Mouse (Mus musculus): ENCODE results near the gene Ubxn2a. TPM values are rescaled to one million over a fixed set of nuclear protein-coding genes. Genes with fewer than 3 reads are reported as not detected.
A peak's percentile ranks its signal among the peaks of the same experiment; 100 is the strongest.
"Not testable (repeated sequence)": the region's sequence is repeated elsewhere in the genome, so short reads cannot be mapped to it uniquely, and the experiment has no call there.

The Ubxn2a gene
- polyA plus RNA-seq, 1 experiment from 2014 or later: 25.8 TPM

DNA sequence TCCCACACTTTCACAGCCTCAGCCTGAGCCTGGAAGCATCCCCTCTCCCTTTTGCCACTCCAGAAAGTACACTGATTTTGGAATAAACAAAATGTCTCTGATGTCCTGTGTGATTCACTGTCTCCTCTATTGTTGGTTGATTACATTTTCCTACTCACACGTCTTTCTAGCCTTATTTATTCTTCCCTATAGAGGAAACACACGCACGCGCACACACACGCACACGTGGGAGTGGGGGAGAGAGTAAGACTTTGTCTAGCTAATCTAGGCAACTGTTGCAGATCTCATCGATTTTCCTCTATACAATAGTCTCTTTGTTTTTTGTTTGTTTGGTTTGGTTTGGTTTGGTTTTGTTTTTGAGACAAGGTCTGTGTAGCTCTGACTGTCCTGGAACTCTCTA is 886 bp upstream of the Ubxn2a start:
- ATAC-seq (ENCODE audit: low FRiP score, low read depth): no peak
- H3K9me3 ChIP-seq: no peaks in the 10 kb centered on the region
- H3K27me3 ChIP-seq: no peaks in the 10 kb centered on the region
- H3K27ac ChIP-seq (replicated peaks): no peak overlapping the region
- H3K4me1 ChIP-seq: 0 out of 2 replicates have a peak, but pooled peaks cover 3% of the 10 kb centered on the region
- no peak overlapping the region for H3K4me2 ChIP-seq (replicated peaks)
- H3K4me3 ChIP-seq: no peak overlapping the region
- 90% methylated on average over 7 of the region's 7 CpGs for WGBS
- no peaks in the 10 kb centered on the region for H3K36me3 ChIP-seq
- no peak overlapping the region for H3K9ac ChIP-seq (replicated peaks)

DNA sequence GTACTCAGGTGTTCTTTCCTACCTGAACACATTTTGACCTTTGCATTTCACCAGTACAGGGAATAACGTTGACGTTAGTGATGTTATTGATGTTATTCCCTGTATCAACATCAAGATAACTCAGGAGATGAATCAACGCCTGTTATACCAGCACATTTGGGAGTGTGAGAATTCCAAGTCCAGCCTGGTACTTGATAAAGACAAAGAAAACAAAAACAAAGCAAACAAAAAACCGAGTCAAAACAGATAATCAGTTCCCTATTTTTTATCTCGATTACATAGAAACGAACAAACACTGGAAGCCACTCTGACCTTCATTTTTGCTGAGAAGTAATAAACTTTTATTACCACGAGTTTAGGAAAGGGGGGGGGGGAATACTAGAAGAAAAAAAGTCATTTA is 1.0 kb downstream of the Ubxn2a start:
- ATAC-seq (ENCODE audit: low FRiP score, low read depth): no peak
- Histone ChIP-seq H3K27ac (replicated peaks) (no peak overlapping the region), H3K9ac (replicated peaks) (peak overlapping the region; percentile 80; the same call in 1 of the 2 replicates), H3K4me3 (peak overlapping the region; percentile 71), H3K9me3 (no peaks in the 10 kb centered on the region), H3K4me2 (replicated peaks) (peak overlapping the region; percentile 80), H3K36me3 (0 out of 2 replicates have a peak, but pooled peaks cover 4% of the 10 kb centered on the region), H3K27me3 (no peaks in the 10 kb centered on the region), H3K4me1 (0 out of 2 replicates have a peak, but pooled peaks cover 3% of the 10 kb centered on the region)
- WGBS: 65% methylated on average over 7 of the region's 7 CpGs

DNA sequence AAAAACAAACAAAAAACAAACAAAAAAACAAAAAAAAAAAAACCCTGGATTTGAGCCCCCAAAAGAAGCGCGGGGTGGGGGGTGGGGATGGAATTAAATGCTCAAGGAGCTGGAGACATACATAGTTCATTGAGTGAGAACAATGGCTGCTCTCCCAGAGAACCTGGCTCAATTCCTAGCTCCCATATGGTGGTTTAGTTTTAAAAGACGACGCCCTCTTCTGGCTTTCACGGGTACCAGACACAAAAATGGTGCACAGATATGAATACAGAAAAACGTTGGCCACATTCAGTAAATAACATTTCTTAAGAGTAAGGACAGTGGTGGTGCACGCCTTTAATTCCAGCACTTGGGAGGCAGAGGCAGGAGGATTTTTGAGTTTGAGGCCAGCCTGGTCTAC is 1.6 kb downstream of the Ubxn2a start:
- H3K9ac ChIP-seq (replicated peaks): no peak overlapping the region
- H3K27ac ChIP-seq (replicated peaks): no peak overlapping the region
- H3K27me3 ChIP-seq: no peaks in the 10 kb centered on the region
- no peak overlapping the region for H3K4me2 ChIP-seq (replicated peaks)
- no peaks in the 10 kb centered on the region for H3K9me3 ChIP-seq
- H3K4me3 ChIP-seq: no peak overlapping the region
- no peak for ATAC-seq (ENCODE audit: low FRiP score, low read depth)
- 85% methylated on average over 7 of the region's 7 CpGs for WGBS
- 0 out of 2 replicates have a peak, but pooled peaks cover 3% of the 10 kb centered on the region for H3K4me1 ChIP-seq
- 0 out of 2 replicates have a peak, but pooled peaks cover 4% of the 10 kb centered on the region for H3K36me3 ChIP-seq

DNA sequence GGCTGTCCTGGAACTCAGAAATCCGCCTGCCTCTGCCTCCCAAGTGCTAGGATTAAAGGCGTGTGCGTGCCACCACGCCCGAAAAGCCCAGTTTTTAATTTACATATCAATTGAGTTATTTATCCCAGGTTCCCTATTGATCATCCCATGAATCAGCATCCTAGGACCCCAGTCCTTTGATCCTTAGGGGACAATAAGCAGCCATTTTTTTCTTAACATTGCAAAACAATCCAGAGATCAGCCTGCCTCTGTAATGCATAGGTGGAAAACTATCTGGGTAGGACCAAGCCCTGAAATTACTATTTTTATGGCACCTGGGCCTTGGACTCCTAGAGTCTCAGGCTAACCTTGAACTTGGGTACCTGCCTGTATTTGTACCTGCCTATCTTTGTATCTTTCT is 9.5 kb downstream of the Ubxn2a start:
- no peaks in the 10 kb centered on the region for H3K27me3 ChIP-seq
- no peaks in the 10 kb centered on the region for H3K4me1 ChIP-seq
- ATAC-seq (ENCODE audit: low FRiP score, low read depth): no peak
- no peak overlapping the region for H3K27ac ChIP-seq (replicated peaks)
- no peak overlapping the region for H3K4me2 ChIP-seq (replicated peaks)
- H3K9me3 ChIP-seq: no peaks in the 10 kb centered on the region
- no peak overlapping the region for H3K4me3 ChIP-seq
- peaks cover 4% of the 10 kb centered on the region; the same call in 1 of the 2 replicates for H3K36me3 ChIP-seq
- no peak overlapping the region for H3K9ac ChIP-seq (replicated peaks)
- WGBS: 85% methylated on average over 5 of the region's 5 CpGs

DNA sequence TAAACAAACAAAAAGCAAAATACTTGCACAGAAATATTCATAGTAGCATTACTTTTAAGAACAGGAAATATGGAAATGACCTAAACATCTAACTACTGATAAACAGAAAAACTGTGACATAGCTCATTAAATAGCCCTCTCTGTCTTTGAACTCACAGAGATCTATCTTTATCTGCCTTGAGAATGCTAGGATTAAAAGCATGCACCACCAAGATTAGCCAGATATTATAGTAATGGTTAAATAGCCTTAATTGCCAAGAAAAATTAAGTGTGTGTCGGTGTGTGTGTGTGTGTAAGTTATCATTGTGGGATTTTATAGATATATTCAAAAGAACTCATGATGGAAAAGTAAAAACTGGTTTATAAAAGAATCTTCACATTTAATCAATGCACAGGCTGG is 17.6 kb downstream of the Ubxn2a start:
- H3K9me3 ChIP-seq: no peaks in the 10 kb centered on the region
- H3K4me1 ChIP-seq: no peaks in the 10 kb centered on the region
- no peak overlapping the region for H3K4me2 ChIP-seq (replicated peaks)
- ATAC-seq (ENCODE audit: low FRiP score, low read depth): no peak
- H3K27me3 ChIP-seq: no peaks in the 10 kb centered on the region
- no peak overlapping the region for H3K9ac ChIP-seq (replicated peaks)
- H3K36me3 ChIP-seq: peaks cover 16% of the 10 kb centered on the region; the same call in 1 of the 2 replicates
- H3K4me3 ChIP-seq: no peak overlapping the region
- 94% methylated on average over 1 of the region's 1 CpGs for whole genome bisulfite sequencing
- H3K27ac ChIP-seq (replicated peaks): no peak overlapping the region

DNA sequence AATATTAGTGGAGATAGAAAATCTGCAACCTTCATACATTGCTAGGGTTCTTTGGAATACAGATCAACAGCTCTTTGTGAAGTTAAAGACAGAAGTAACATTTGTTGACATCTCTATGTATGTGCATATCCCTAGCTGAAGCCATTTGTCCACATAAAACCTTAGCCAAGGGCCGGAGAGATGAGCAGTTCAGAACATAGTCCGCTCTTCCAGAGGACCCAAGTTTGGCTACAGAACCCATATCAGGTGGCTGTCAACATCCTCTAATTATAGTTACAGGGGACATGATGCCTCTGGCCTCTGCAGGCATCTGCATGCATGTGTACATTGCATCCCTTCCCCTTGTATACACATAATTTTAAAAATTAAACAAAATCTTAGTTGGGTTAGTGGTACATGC is 18.3 kb downstream of the Ubxn2a start:
- Histone ChIP-seq H3K4me3 (no peak overlapping the region), H3K27ac (replicated peaks) (no peak overlapping the region), H3K4me1 (no peaks in the 10 kb centered on the region), H3K9ac (replicated peaks) (no peak overlapping the region), H3K9me3 (no peaks in the 10 kb centered on the region), H3K4me2 (replicated peaks) (no peak overlapping the region), H3K27me3 (no peaks in the 10 kb centered on the region), H3K36me3 (peaks cover 16% of the 10 kb centered on the region; the same call in 1 of the 2 replicates)
- 95% methylated on average over 2 of the region's 2 CpGs for WGBS
- ATAC-seq (ENCODE audit: low FRiP score, low read depth): no peak

DNA sequence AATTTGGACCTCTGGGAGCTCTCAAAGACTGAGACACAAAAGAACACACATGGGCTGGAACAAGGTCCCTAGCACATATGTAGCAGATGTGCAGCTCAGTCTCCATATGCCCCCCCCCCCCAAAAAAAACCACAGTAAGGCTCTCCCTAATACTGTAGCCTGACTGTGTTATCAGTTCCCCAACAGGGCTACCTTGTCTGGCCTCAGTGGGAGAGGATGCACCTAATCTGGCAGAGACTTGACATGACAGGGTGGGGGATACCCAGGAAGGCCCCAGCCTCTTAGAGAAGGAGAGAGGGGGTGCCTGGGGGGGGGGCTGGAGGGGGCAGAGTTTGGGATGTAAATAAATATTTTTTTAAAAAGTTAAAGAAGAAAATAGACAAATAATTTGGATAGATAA is 18.8 kb downstream of the Ubxn2a start:
- no peaks in the 10 kb centered on the region for H3K27me3 ChIP-seq
- no peaks in the 10 kb centered on the region for H3K9me3 ChIP-seq
- H3K36me3 ChIP-seq: peaks cover 16% of the 10 kb centered on the region; the same call in 1 of the 2 replicates
- H3K27ac ChIP-seq (replicated peaks): no peak overlapping the region
- no peak overlapping the region for H3K4me3 ChIP-seq
- H3K4me2 ChIP-seq (replicated peaks): no peak overlapping the region
- H3K9ac ChIP-seq (replicated peaks): no peak overlapping the region
- no peak for ATAC-seq (ENCODE audit: low FRiP score, low read depth)
- no peaks in the 10 kb centered on the region for H3K4me1 ChIP-seq

DNA sequence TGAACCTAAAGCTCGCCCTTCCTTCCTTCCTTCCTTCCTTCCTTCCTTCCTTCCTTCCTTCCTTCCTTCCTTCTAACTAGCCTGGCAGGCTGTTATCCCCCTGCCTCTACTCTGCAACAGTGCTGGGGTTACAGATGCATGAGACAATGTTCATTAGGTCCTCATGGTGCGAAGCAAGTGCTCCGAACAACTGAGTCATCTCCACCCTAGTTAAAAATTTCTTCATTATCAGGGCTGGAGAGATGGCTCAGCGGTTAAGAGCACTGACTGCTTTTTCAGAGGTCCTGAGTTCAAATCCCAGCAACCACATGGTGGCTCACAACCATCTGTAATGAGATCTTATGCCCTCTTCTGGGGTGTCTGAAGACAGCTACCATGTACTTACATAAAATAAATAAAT is 20.9 kb downstream of the Ubxn2a start:
- H3K4me3 ChIP-seq; H3K4me1 ChIP-seq; ATAC-seq (ENCODE audit: low FRiP score, low read depth); H3K27ac ChIP-seq (replicated peaks); H3K9me3 ChIP-seq; H3K4me2 ChIP-seq (replicated peaks); H3K9ac ChIP-seq (replicated peaks); H3K27me3 ChIP-seq: not testable (repeated sequence)
- peaks cover 17% of the 10 kb centered on the region for H3K36me3 ChIP-seq
- 98% methylated on average over 4 of the region's 4 CpGs for WGBS

DNA sequence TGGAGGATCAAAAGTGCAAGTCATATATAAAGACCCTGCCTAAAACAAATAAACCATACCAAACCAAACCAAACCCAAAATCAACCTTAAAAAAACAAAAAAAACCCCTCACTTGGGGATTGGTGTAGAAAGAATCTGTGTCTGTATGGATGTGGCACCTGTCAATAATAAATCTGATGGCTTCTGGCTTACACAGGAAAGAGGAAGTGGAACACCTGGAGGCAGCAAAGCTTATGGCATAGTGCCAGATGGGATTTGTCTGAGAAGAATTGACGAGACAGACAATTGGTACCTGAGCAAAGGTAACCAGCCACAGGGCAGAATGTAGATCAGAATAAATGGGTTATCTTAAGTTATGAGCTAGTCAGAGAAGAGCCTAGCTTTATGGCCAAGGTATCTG is 22.4 kb downstream of the Ubxn2a start:
- Histone ChIP-seq H3K36me3 (peaks cover 12% of the 10 kb centered on the region), H3K9me3 (no peaks in the 10 kb centered on the region), H3K9ac (replicated peaks) (no peak overlapping the region), H3K27me3 (no peaks in the 10 kb centered on the region), H3K4me3 (no peak overlapping the region), H3K4me1 (no peaks in the 10 kb centered on the region), H3K27ac (replicated peaks) (no peak overlapping the region), H3K4me2 (replicated peaks) (no peak overlapping the region)
- ATAC-seq (ENCODE audit: low FRiP score, low read depth): no peak
- 90% methylated on average over 1 of the region's 1 CpGs for WGBS

DNA sequence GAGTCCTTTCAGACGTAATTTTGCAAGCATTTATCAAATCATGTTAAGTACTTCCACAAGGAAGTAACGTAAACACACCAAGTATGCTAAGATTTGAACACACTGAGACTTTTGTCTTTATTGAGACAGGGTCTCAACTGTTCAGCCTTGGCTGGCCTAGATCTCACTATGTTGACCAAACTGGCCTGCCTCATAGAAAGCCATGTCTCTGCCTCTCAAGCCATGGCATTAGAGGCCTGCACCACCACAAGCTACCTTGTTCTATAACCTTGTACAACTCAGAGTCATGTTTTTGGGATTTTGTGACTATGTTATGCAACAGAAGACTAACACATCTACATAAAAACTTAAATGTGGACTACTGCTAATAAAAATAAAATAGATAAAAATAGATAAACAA is 25.4 kb downstream of the Ubxn2a start:
- H3K36me3 ChIP-seq: peaks cover 25% of the 10 kb centered on the region
- H3K9ac ChIP-seq (replicated peaks): no peak overlapping the region
- no peaks in the 10 kb centered on the region for H3K9me3 ChIP-seq
- no peaks in the 10 kb centered on the region for H3K27me3 ChIP-seq
- no peak overlapping the region for H3K4me2 ChIP-seq (replicated peaks)
- ATAC-seq (ENCODE audit: low FRiP score, low read depth): no peak
- H3K27ac ChIP-seq (replicated peaks): no peak overlapping the region
- no peak overlapping the region for H3K4me3 ChIP-seq
- no peaks in the 10 kb centered on the region for H3K4me1 ChIP-seq
- 93% methylated on average over 2 of the region's 2 CpGs for WGBS

DNA sequence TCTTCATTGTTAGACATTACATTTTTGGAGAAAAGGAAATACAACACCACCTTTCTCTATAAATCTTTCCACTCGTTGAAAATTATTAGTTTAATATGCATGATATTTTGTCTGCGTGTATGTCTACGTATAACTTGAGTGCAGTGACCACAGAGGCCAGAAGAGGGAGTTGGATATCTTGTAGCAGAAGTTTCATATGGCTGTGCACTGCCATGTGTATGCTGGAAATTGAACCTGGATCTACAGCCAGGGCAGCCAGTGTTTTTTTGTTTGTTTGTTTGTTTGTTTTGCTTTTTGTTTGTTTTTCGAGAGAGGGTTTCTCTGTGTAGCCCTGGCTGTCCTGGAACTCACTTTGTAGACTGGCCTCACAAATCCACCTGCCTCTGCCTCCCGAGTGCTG is 28.5 kb downstream of the Ubxn2a start:
- 96% methylated on average over 5 of the region's 5 CpGs for WGBS
- H3K4me2 ChIP-seq (replicated peaks): no peak overlapping the region
- H3K4me3 ChIP-seq: no peak overlapping the region
- no peak overlapping the region for H3K9ac ChIP-seq (replicated peaks)
- H3K27me3 ChIP-seq: no peaks in the 10 kb centered on the region; the same call in 1 of the 2 replicates
- H3K9me3 ChIP-seq: no peaks in the 10 kb centered on the region
- ATAC-seq (ENCODE audit: low FRiP score, low read depth): no peak
- H3K36me3 ChIP-seq: peaks cover 22% of the 10 kb centered on the region
- peaks cover 6% of the 10 kb centered on the region for H3K4me1 ChIP-seq
- no peak overlapping the region for H3K27ac ChIP-seq (replicated peaks)

DNA sequence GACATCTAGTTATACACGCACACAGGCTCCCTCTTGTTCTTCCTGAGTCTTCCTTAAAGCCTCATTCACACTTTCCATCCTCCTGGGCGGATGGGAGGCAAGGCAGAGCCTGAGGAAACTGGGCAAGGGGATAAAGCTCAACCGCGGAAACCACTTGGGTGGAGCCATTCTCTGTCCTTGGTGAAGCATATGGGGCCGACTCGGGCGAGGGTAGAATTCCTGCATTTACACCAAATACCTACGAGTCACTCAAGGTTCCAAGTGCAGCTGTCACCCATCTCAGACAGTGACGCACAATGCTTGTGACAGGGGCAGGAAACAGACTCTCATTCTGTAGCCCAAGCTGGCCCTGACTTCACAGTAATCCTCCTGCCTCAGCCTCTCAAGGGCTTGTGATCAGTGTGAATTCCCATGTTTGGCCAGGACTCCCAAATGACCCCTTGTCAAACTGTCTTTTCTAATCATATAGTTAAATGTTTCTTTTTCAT is 29.2 kb downstream of the Ubxn2a start:
- H3K4me1 ChIP-seq: peaks cover 9% of the 10 kb centered on the region
- H3K27ac ChIP-seq (replicated peaks): no peak overlapping the region
- no peak overlapping the region for H3K9ac ChIP-seq (replicated peaks)
- peaks cover 22% of the 10 kb centered on the region for H3K36me3 ChIP-seq
- H3K9me3 ChIP-seq: no peaks in the 10 kb centered on the region
- ATAC-seq (ENCODE audit: low FRiP score, low read depth): no peak
- H3K4me2 ChIP-seq (replicated peaks): no peak overlapping the region
- WGBS: 73% methylated on average over 9 of the region's 9 CpGs
- no peak overlapping the region for H3K4me3 ChIP-seq
- H3K27me3 ChIP-seq: peaks cover 3% of the 10 kb centered on the region

DNA sequence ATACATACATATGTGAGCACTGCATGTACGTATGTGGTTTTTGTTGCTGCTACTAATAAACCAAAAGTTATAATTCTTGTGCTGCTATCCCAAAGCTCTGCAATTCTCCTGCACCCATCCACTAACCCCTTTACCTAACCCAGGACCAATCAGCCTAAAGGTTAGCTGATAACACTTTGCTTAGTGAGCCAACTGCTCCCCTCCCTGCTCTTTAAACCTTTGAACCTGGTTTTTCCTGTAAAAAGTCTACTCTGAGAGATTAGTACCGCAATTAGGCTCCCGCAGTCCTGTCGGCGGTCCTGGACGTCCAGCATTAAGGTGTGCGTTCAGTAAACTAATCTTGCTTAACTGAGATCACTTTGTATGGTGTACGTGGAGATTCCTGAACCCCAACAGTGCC is 31.9 kb downstream of the Ubxn2a start:
- Histone ChIP-seq H3K4me2 (replicated peaks) (no peak overlapping the region), H3K36me3 (peaks cover 13% of the 10 kb centered on the region), H3K4me1 (peaks cover 9% of the 10 kb centered on the region), H3K9me3 (no peaks in the 10 kb centered on the region), H3K27me3 (peaks cover 10% of the 10 kb centered on the region), H3K27ac (replicated peaks) (no peak overlapping the region), H3K9ac (replicated peaks) (no peak overlapping the region), H3K4me3 (no peak overlapping the region)
- WGBS: 90% methylated on average over 8 of the region's 8 CpGs
- ATAC-seq (ENCODE audit: low FRiP score, low read depth): no peak

All from midbrain, embryonic 12.5 days (tissue).